Mouse (Mus musculus): ENCODE measurements at regions not wholly inside any gene's neighbourhood (a gene's known extent, or its start where the extent isn't known, plus 50 kb on each side); places are given as distances from the start of the nearest gene placed in this dataset.

- no peak for DNase-seq
Observed at GRCm38 (mm10) chr10:84097196-84097595, 343.2 kb downstream of the Nuak1 start.

GRCm38 (mm10) chr10:84103985-84104384 is 336.4 kb downstream of the Nuak1 start:
- DNase-seq: no peak

- no peak for DNase-seq
Observed at GRCm38 (mm10) chr10:84104556-84104955, 335.8 kb downstream of the Nuak1 start.

GRCm38 (mm10) chr10:84109680-84110371 is 330.6 kb downstream of the Nuak1 start:
- no peak for DNase-seq

- no peak for DNase-seq
Observed at GRCm38 (mm10) chr10:84110372-84110985, 329.9 kb downstream of the Nuak1 start.

- DNase-seq: no peak
Observed at GRCm38 (mm10) chr10:84111502-84111901, 328.9 kb downstream of the Nuak1 start.

- no peak for DNase-seq
Observed at GRCm38 (mm10) chr10:84111909-84112308, 328.5 kb downstream of the Nuak1 start.

- no peak for DNase-seq
Observed at GRCm38 (mm10) chr10:84119952-84120550, 320.3 kb downstream of the Nuak1 start.

GRCm38 (mm10) chr10:84137019-84137658 is 303.3 kb downstream of the Nuak1 start:
- no peak for DNase-seq

GRCm38 (mm10) chr10:84142741-84143454 is 297.5 kb downstream of the Nuak1 start:
- peak; percentile 23 for DNase-seq

- peak; percentile 56 for DNase-seq
Observed at GRCm38 (mm10) chr10:84143674-84144343, 296.6 kb downstream of the Nuak1 start.

GRCm38 (mm10) chr10:84144344-84144687 is 296.1 kb downstream of the Nuak1 start:
- DNase-seq: no peak

- no peak for DNase-seq
Observed at GRCm38 (mm10) chr10:84147305-84147984, 293.0 kb downstream of the Nuak1 start.

- no peak for DNase-seq
Observed at GRCm38 (mm10) chr10:84163752-84164151, 276.6 kb downstream of the Nuak1 start.

- no peak for DNase-seq
Observed at GRCm38 (mm10) chr10:84165832-84166567, 274.4 kb downstream of the Nuak1 start.

GRCm38 (mm10) chr10:84166568-84166905 is 273.9 kb downstream of the Nuak1 start:
- peak; percentile 55 for DNase-seq

GRCm38 (mm10) chr10:84172828-84173321 is 267.5 kb downstream of the Nuak1 start:
- DNase-seq: peak; percentile 72

GRCm38 (mm10) chr10:84183239-84183638 is 257.2 kb downstream of the Nuak1 start:
- DNase-seq: no peak

- no peak for DNase-seq
Observed at GRCm38 (mm10) chr10:84186466-84186865, 253.9 kb downstream of the Nuak1 start.

- DNase-seq: no peak
Observed at GRCm38 (mm10) chr10:84199035-84199434, 241.4 kb downstream of the Nuak1 start.

- peak; percentile 15 for DNase-seq
Observed at GRCm38 (mm10) chr10:84201785-84202184, 238.6 kb downstream of the Nuak1 start.
